Mouse (Mus musculus) liver, postnatal 0 days (tissue): ENCODE measurements around the gene Sap18b.

Experiments
- CTCF ChIP-seq: sonication (generic); IDR thresholded peaks from 2 replicates; pipeline ENCODE4 v1.5.1; 2016; ENCODE audit warnings: antibody characterized with exemption, low read depth
- EP300 ChIP-seq: IDR thresholded peaks from 2 replicates; pipeline ENCODE4 v1.6.1; 2016; ENCODE audit warnings: antibody characterized with exemption, low read depth, mild to moderate bottlenecking

DNA sequence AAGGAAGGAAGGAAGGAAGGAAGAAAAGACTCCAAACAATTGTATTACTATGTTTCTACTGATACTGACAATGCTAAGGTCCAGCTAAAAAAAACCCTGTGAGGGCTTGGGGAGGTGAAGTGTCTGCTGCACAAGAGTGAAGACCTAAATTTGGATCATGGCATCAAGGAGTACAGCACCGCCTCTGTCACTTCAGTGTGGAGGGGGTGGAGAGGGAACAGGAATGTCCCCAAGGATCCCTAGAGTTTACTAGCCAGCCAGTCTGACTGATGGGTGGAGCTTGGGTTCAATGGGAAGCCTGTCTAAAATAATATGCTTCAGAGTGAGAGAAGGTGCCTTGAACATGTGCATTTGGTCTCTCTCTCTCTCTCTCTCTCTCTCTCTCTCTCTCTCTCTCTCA lies 6.9 kb upstream of the Sap18b start:
- no peak for TF ChIP-seq CTCF
- TF ChIP-seq EP300: no peak
